Mouse (Mus musculus) central nervous system, embryonic 14 days (tissue): ENCODE measurements around the gene Son. TPM values are rescaled to one million over a fixed set of nuclear protein-coding genes. Genes with fewer than 3 reads are reported as not detected.

Experiments
- polyA plus RNA-seq: library from polyadenylated mRNA; depleted of rRNA; stranded (reverse); fragments of >200 nt; gene quantifications from 2 replicates; pipeline ENCODE4 v1.2.3, GENCODE M21; 2012; rRNA removed

Son gene
- 346 and 354 TPM in 2 replicates for polyA plus RNA-seq

GRCm38 (mm10) chr16:91647461-91648219 is at the start of gene Son:
Gene Son (plus strand): TSS chr16:91647506.

GRCm38 (mm10) chr16:91597672-91598010 is 49.7 kb upstream of the Son start, which contains the start of gene Tmem50b:
Gene Tmem50b (minus strand): TSS chr16:91597800.

GRCm38 (mm10) chr16:91618511-91619501 is 28.5 kb upstream of the Son start, which contains the start of gene Dnajc28:
Gene Dnajc28 (minus strand): TSS chr16:91619026.

GRCm38 (mm10) chr16:91646681-91647419 is 456 bp upstream of the Son start, which contains the start of gene Gart:
Gene Gart (minus strand): TSS chr16:91646952.

GRCm38 (mm10) chr16:91688619-91689334 is 41.5 kb downstream of the Son start, which contains the start of gene Donson:
Gene Donson (minus strand): TSS chr16:91688770.

GRCm38 (mm10) chr16:91728123-91729065 is 81.1 kb downstream of the Son start, which contains the start of gene Cryzl1:
Gene Cryzl1 (minus strand): TSS chr16:91728975.

Other genes with a start within 250 kb of the Son start
- 6.2 and 8.4 TPM in 2 replicates for gene Il10rb, start 241.3 kb upstream of the Son start, polyA plus RNA-seq
- gene Ifnar1, start 162.3 kb upstream of the Son start, polyA plus RNA-seq: 44.4 and 44.8 TPM in 2 replicates
- 26.4 and 27.1 TPM in 2 replicates for gene Ifngr2, start 100.4 kb upstream of the Son start, polyA plus RNA-seq
- gene Tmem50b, start 49.7 kb upstream of the Son start, polyA plus RNA-seq: 44.4 and 48.9 TPM in 2 replicates
- gene Dnajc28, start 28.5 kb upstream of the Son start, polyA plus RNA-seq: 3.9 and 4.2 TPM in 2 replicates
- gene Gart, start 554 bp upstream of the Son start, polyA plus RNA-seq: 69.1 and 69.3 TPM in 2 replicates
- gene Donson, start 41.3 kb downstream of the Son start, polyA plus RNA-seq: 39.1 and 41.5 TPM in 2 replicates
- 72.3 and 80.8 TPM in 2 replicates for gene Cryzl1, start 81.5 kb downstream of the Son start, polyA plus RNA-seq
- gene Itsn1, start 81.8 kb downstream of the Son start, polyA plus RNA-seq: 76.2 and 88.3 TPM in 2 replicates